Mouse (Mus musculus) heart, postnatal 4 days (tissue): ENCODE measurements around the gene Gm49321. TPM values are rescaled to one million over a fixed set of nuclear protein-coding genes. Genes with fewer than 3 reads are reported as not detected.

ENCODE experiments used
- DNase-seq: peaks from one replicate; pipeline ENCODE4 v3.0.0; 2021
- total RNA-seq, 2 experiments: library from RNA; stranded (reverse); gene quantifications; 2 replicates each; pipeline ENCODE4 v1.2.3; 2021

Gene Gm49321
- total RNA-seq, 2 experiments from 2014 or later, result 7.1 to 7.6 TPM

DNA sequence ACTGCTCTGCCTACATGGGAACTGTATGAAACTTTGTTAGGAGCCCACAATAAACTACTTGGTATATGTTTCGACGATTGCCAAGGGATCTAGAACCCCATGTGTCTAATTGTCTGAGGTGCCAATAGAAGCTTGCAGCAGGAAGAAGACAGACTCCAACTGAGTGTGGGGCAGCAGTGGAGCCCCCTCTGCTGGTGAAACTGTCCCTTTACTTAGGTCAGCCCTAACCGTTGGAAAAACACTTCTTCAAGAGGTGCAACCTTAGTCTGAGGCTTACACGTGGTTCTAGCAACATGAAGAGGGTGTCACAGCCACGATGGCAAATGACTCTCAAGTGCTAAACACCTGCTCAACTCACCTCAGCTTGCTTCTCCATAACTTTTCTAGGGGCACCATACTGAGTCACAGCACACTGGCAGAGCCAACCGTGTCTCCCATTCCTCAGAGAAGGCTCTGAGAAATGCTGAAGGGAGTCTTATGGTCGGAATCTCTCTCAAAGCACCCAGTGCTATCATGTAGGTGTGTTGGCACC lies 77.4 kb downstream of the Gm49321 start:
- peak; percentile 62 for DNase-seq

DNA sequence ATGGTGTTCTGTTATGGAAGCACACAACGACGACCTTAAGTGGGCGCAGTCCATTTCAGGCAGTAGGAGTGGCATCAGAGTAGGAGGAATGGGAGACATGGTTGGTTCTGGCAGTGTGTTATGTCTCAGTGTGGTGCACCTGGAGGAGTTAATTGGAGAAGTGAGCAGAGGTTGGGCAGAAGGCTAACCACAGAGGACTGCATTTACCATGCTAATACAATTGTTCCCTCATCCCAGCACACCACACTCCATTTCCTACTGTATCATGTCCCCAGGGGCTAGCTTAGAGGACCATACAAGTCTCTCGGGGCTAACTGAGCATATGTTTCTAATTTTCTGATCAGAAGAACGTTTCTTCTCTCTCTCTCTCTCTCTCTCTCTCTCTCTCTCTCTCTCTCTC lies 78.0 kb downstream of the Gm49321 start:
- DNase-seq, result no peak

Other genes starting within 250 kb of the Gm49321 start
- 100 to 1,000 TPM; 151 to 159 TPM for gene Hif1a, start 36.3 kb upstream of the Gm49321 start, total RNA-seq
- 10 to 100 TPM; 10.7 to 11.2 TPM for gene Snapc1, start 26.8 kb downstream of the Gm49321 start, total RNA-seq
- under 1 TPM in 1 of 2 experiments, not detected in 1; 0.05 TPM for gene Syt16, start 60.0 kb downstream of the Gm49321 start, total RNA-seq